Mouse (Mus musculus) inflammation-experienced regulatory T-cells, adult 6 months (primary cell): ENCODE measurements around the gene Fancd2. TPM values are rescaled to one million over a fixed set of nuclear protein-coding genes. Genes with fewer than 3 reads are reported as not detected.
A peak's percentile ranks its signal among the peaks of the same experiment; 100 is the strongest.

Experiments used
- ATAC-seq: one replicate; pipeline ENCODE4 v1.8.0; 2017
- polyA plus RNA-seq, 3 experiments: library from polyadenylated mRNA; unstranded; fragments of 100-300 nt; shearing (Covaris generic); gene quantifications; one replicate each; pipeline ENCODE4 v1.2.1; 2017

Gene Fancd2
- polyA plus RNA-seq, 3 experiments from 2014 or later: 1.4 to 9.7 (median 2.0) TPM

DNA sequence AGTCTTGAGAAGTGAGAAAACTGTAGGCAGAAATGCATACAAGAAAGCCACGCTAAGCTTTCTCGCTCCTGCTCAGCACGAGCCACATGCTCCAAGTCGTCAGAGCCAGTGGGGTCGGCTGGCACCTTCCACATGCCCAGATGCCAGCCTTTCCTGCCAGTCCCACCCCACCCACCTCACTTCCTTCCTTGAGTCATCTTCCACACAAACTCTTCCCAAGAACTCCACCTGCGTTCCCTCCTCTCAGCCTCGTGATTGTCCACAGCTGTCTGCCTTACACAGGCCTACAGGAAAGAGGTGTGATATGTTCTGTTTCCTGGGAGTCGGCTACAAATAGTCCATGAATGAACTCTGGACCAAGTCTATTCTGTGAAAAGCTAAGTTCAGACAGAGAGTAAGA is 8.1 kb upstream of the Fancd2 start:
- no peak for ATAC-seq

DNA sequence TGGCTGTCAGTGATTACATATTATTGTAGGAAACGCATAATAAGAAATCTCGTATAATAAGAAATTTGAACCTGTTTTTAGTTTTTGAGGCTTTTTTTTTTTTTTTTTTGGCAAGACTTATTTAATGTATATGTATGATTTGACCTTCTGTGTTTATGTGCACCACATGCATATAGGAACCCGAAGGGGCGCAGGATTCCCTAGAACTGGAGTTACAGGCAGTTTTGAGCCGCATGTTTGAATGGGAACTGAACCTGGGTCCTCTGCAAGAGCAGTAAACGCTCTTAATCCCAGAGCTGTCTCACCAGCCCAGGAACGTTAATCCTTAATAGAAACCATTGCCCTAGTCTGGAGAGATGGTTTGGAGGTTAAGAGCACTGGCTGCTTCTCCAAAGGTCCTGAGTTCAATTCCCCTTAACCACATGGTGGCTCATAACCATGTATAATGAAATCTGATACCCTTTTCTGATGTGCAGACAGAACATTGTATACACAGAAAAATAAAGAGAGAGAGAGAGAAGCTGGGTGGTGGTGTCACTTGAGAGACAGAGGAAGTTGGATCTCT is 440 bp downstream of the Fancd2 start:
- no peak for ATAC-seq

- no peak for ATAC-seq
Observed at GRCm38 (mm10) chr6:113534886-113535285, 3.4 kb downstream of the Fancd2 start.

GRCm38 (mm10) chr6:113541610-113542009 is 10.1 kb downstream of the Fancd2 start:
- no peak for ATAC-seq

- ATAC-seq: no peak
Observed at GRCm38 (mm10) chr6:113543906-113544481, 12.5 kb downstream of the Fancd2 start.

- ATAC-seq: no peak
Observed at GRCm38 (mm10) chr6:113559736-113560135, 28.3 kb downstream of the Fancd2 start.

- ATAC-seq: no peak
Observed at GRCm38 (mm10) chr6:113564557-113564956, 33.1 kb downstream of the Fancd2 start.

GRCm38 (mm10) chr6:113576044-113576443 is 44.6 kb downstream of the Fancd2 start:
- no peak for ATAC-seq

DNA sequence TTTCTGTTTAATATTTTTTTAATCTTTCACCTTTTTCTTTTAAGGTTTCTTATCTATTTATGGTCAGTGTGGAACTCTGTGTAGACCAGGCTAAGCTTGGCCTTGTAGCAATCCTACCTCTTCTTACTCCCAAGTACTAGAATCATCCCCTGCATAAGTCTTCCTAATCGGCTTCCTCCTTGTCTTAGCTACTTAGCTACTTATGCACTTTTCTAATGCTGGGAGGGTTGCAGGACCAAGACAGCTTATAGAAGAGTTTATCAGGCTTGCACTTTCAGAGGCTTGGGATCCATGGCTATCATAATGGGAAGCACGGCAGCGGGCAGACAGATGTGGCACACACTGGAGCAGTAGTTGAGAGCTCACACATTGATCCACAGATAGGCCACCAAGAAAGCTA is 47.8 kb downstream of the Fancd2 start:
- ATAC-seq: no peak

- ATAC-seq: no peak
Observed at GRCm38 (mm10) chr6:113583023-113583422, 51.5 kb downstream of the Fancd2 start.

- no peak for ATAC-seq
Observed at GRCm38 (mm10) chr6:113585065-113585464, 53.6 kb downstream of the Fancd2 start.

GRCm38 (mm10) chr6:113586466-113587183 is 55.1 kb downstream of the Fancd2 start:
- no peak for ATAC-seq

GRCm38 (mm10) chr6:113592637-113593036 is 61.2 kb downstream of the Fancd2 start:
- no peak for ATAC-seq

GRCm38 (mm10) chr6:113597945-113598344 is 66.5 kb downstream of the Fancd2 start:
- ATAC-seq: no peak

- no peak for ATAC-seq
Observed at GRCm38 (mm10) chr6:113599833-113600232, 68.4 kb downstream of the Fancd2 start.

- ATAC-seq: no peak
Observed at GRCm38 (mm10) chr6:113600543-113601139, 69.2 kb downstream of the Fancd2 start, which contains the start of gene Fancd2os. Gene Fancd2os (minus strand): TSS chr6:113600715.

GRCm38 (mm10) chr6:113602821-113603220 is 71.3 kb downstream of the Fancd2 start:
- no peak for ATAC-seq

GRCm38 (mm10) chr6:113603993-113604392 is 72.5 kb downstream of the Fancd2 start:
- ATAC-seq: no peak

- ATAC-seq: peak; percentile 83
Observed at GRCm38 (mm10) chr6:113604432-113605223, 73.1 kb downstream of the Fancd2 start, which contains the start of gene Brk1. Gene Brk1 (plus strand): TSS chr6:113604772.

DNA sequence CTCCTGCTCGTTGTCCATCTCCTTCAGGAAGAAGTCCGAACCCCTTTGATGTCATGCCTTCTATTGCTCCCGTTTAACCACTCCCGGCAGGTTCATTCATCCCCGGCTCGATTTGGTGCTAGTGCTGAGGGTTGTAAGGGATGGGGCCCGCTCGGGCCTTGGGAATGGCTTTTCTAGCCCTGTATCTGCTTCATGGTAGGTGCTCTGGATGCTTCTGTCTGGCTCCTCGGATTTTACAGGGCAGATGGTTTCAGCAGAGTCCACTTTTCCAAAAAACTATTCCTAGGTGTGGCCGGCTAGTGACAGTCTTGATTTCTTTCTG is 73.7 kb downstream of the Fancd2 start:
- ATAC-seq: peak; percentile 26

GRCm38 (mm10) chr6:113608871-113609270 is 77.4 kb downstream of the Fancd2 start:
- no peak for ATAC-seq

GRCm38 (mm10) chr6:113609293-113609692 is 77.8 kb downstream of the Fancd2 start:
- ATAC-seq: no peak
